Mouse (Mus musculus) kidney, embryonic 15.5 days (tissue): ENCODE data around the gene 1190002N15Rik. TPM values are rescaled to one million over a fixed set of nuclear protein-coding genes. Genes with fewer than 3 reads are reported as not detected.

ENCODE experiments used
- ATAC-seq: fragments of 200-750 bp; cut with Nextera tagmentation; replicated peaks from 2 replicates; pipeline ENCODE4 v1.8.0; 2017; ENCODE audit warnings: moderate TSS enrichment; ENCODE audit not compliant: low FRiP score
- H3K27ac ChIP-seq: fragments of 300-500 bp; sonication (generic); 2 replicates; pipeline ENCODE4 v1.5.1; 2015; ENCODE audit warnings: mild to moderate bottlenecking, inconsistent platforms
- H3K27me3 ChIP-seq: fragments of 300-500 bp; sonication (generic); 2 replicates; pipeline ENCODE4 v1.6.1; 2015; ENCODE audit warnings: inconsistent platforms
- H3K36me3 ChIP-seq: fragments of 300-500 bp; sonication (generic); 2 replicates; pipeline ENCODE4 v1.6.1; 2015; ENCODE audit warnings: inconsistent platforms
- H3K4me1 ChIP-seq: fragments of 300-500 bp; sonication (generic); 2 replicates; pipeline ENCODE4 v1.6.1; 2015; ENCODE audit warnings: inconsistent platforms
- H3K4me2 ChIP-seq: fragments of 300-500 bp; sonication (generic); 2 replicates; pipeline ENCODE4 v1.6.1; 2015; ENCODE audit warnings: moderate library complexity, mild to moderate bottlenecking, inconsistent platforms
- H3K4me3 ChIP-seq: fragments of 300-500 bp; sonication (generic); replicated peaks from 2 replicates; pipeline ENCODE4 v1.5.1; 2015; ENCODE audit warnings: mild to moderate bottlenecking, inconsistent platforms
- H3K9ac ChIP-seq: fragments of 300-500 bp; sonication (generic); 2 replicates; pipeline ENCODE4 v1.6.1; 2015; ENCODE audit warnings: mild to moderate bottlenecking, inconsistent platforms
- H3K9me3 ChIP-seq: fragments of 300-500 bp; sonication (generic); replicated peaks from 2 replicates; pipeline ENCODE4 v1.6.1; 2016; ENCODE audit warnings: inconsistent platforms
- WGBS: fragments of 180-500 bp; shearing (Covaris S2); methylation state at CpG from one replicate; pipeline ENCODE4 v1.1.7; 2015; ENCODE audit warnings: mixed read lengths; 5-methylcytosine and 5-hydroxymethylcytosine counted together
- polyA plus RNA-seq: library from polyadenylated mRNA; unstranded; fragments of >200 nt; fragmentation: Nextera tagmentation; extraction: Ambion mirVana; gene quantifications from 2 replicates; pipeline ENCODE4 v1.2.1, GENCODE M21; 2015

1190002N15Rik gene
- 8.6 and 12.0 TPM in 2 replicates for polyA plus RNA-seq

DNA sequence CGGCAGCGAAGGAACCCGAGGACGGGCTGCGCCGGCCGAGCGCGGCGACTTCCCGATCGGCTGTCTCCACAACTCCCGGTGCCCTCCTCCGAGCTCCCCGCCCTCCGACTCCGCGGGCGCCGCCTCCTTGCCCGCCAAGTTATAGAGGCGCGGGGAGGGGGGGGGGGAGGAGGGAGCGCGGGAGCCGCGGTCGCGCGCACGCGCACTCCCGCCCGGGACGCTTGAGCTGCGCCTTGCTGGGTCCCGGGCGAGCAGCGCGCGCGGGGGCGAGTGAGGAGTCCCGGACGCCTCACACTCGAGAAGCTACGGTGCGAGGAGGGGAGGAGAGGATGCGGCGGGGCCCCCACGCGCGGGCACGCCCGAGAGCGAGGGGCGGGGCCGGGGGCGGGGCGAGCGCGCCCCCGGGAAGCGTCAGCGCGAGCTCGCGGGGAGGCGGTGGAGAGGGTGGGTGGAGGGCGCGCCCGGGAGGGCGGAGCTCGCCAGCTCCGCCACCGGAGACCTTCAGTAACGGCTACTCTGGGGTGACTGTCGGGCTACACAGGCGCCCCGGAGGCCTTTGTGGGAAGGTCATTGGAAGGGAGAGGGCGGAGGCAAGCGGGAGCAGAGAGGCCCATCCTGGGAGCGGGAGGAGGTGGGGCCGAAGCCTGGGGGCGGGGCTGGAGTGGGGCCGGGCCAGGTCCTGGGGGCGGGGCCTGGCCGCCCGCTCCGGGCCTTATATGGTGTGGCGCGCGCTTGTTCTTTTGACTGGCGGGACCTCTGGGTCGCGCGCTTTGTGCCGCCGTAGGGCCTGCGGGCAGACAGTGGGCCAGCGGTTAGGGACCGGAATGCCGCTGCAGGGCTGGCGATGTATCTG is at the start of gene 1190002N15Rik:
Gene 1190002N15Rik (minus strand): TSS at position 112 of the 853 bp plus-strand sequence.
- H3K36me3 ChIP-seq = no peaks in the 10 kb centered on the region
- peaks cover 26% of the 10 kb centered on the region for H3K4me1 ChIP-seq
- ATAC-seq = peak; percentile 92
- WGBS = 1% methylated on average over 78 of the region's 104 CpGs
- no peaks in the 10 kb centered on the region for H3K27me3 ChIP-seq
- H3K27ac ChIP-seq = peak within 1 kb of the TSS; percentile 95
- H3K9me3 ChIP-seq = no peaks in the 10 kb centered on the region
- H3K9ac ChIP-seq = peak within 1 kb of the TSS; percentile 80
- peak within 1 kb of the TSS; percentile 79 for H3K4me2 ChIP-seq
- H3K4me3 ChIP-seq = peak within 1 kb of the TSS; percentile 59

GRCm38 (mm10) chr9:94582309-94582708 is 44.4 kb upstream of the 1190002N15Rik start:
- 81% methylated on average over 8 of the region's 8 CpGs for WGBS
- no peak for ATAC-seq
- H3K9me3 ChIP-seq = no peaks in the 10 kb centered on the region
- no peak overlapping the region for H3K9ac ChIP-seq
- no peak overlapping the region for H3K4me3 ChIP-seq
- H3K4me1 ChIP-seq = no peaks in the 10 kb centered on the region
- no peaks in the 10 kb centered on the region for H3K36me3 ChIP-seq
- no peaks in the 10 kb centered on the region for H3K27me3 ChIP-seq
- no peak overlapping the region for H3K4me2 ChIP-seq
- no peak overlapping the region for H3K27ac ChIP-seq

DNA sequence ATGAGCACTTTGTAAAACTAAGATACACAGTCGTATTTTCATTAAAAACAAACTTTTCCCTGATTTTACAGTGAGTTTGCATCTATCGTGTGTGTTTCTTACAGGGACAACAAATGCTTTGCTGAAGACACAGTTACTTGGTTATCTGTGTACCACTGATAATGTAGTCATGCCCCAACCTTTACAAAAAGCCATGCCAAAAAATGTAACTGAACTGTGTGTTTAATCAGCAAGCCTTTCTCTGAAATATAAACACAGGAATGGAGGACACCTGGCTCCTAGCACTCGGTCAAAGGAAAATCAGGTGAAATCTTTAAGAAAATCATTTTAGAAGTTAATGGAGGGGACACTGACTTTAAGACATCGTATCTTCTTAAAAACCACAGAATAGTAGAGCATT is 43.8 kb upstream of the 1190002N15Rik start:
- H3K4me3 ChIP-seq = no peak overlapping the region
- H3K27ac ChIP-seq = no peak overlapping the region
- H3K9me3 ChIP-seq = no peaks in the 10 kb centered on the region
- no peaks in the 10 kb centered on the region for H3K27me3 ChIP-seq
- no peaks in the 10 kb centered on the region for H3K4me1 ChIP-seq
- no peaks in the 10 kb centered on the region for H3K36me3 ChIP-seq
- ATAC-seq = no peak
- no peak overlapping the region for H3K4me2 ChIP-seq
- no peak overlapping the region for H3K9ac ChIP-seq
- 91% methylated on average over 4 of the region's 4 CpGs for WGBS

- no peak overlapping the region for H3K4me2 ChIP-seq
- no peaks in the 10 kb centered on the region for H3K9me3 ChIP-seq
- no peaks in the 10 kb centered on the region for H3K36me3 ChIP-seq
- H3K4me3 ChIP-seq = no peak overlapping the region
- no peak overlapping the region for H3K9ac ChIP-seq
- no peak overlapping the region for H3K27ac ChIP-seq
- no peaks in the 10 kb centered on the region for H3K4me1 ChIP-seq
- WGBS = 78% methylated on average over 3 of the region's 3 CpGs
- no peak for ATAC-seq
- H3K27me3 ChIP-seq = no peaks in the 10 kb centered on the region
Measured at GRCm38 (mm10) chr9:94580071-94580737, 42.3 kb upstream of the 1190002N15Rik start.

- Histone ChIP-seq H3K9ac (no peak overlapping the region), H3K36me3 (no peaks in the 10 kb centered on the region), H3K27ac (no peak overlapping the region), H3K4me3 (no peak overlapping the region), H3K27me3 (no peaks in the 10 kb centered on the region), H3K4me2 (no peak overlapping the region), H3K4me1 (no peaks in the 10 kb centered on the region), H3K9me3 (0 out of 2 replicates have a peak, but pooled peaks cover 3% of the 10 kb centered on the region)
- no peak for ATAC-seq
- 68% methylated on average over 1 of the region's 1 CpGs for WGBS
Measured at GRCm38 (mm10) chr9:94571802-94572201, 33.9 kb upstream of the 1190002N15Rik start.

GRCm38 (mm10) chr9:94568386-94568785 is 30.5 kb upstream of the 1190002N15Rik start:
- no peak overlapping the region for H3K4me2 ChIP-seq
- ATAC-seq = no peak
- no peak overlapping the region for H3K9ac ChIP-seq
- no peak overlapping the region for H3K27ac ChIP-seq
- H3K27me3 ChIP-seq = no peaks in the 10 kb centered on the region
- no peaks in the 10 kb centered on the region for H3K36me3 ChIP-seq
- no peaks in the 10 kb centered on the region for H3K4me1 ChIP-seq
- H3K9me3 ChIP-seq = no peaks in the 10 kb centered on the region
- no peak overlapping the region for H3K4me3 ChIP-seq
- 74% methylated on average over 3 of the region's 3 CpGs for WGBS

DNA sequence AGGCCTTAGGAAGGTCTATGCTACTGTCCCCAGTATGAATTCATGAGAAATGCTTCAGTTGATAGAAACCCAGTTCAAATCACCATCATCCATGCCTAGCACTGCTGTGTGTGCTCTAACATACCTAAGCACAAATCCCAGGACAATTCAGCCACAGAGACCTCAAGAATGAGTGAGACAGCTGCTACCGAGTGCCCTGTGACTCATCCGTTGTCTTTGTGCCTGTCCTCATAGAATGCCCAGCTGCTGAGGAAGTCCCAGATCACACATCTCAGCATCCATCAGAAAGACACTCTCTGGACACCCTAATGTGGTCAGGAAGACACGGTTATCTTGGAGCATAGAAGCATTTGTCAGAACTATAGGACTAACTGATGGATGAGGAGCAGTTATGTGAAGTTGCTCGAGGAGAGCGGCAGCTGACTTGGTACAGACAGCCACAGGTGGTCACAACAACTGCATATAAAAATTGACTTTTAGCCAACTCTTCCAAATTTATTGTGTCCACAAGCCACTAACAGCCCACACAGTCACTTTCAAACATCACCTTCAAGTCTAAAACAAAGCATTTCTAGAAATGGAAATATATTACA is 29.9 kb upstream of the 1190002N15Rik start:
- Histone ChIP-seq H3K9ac (no peak overlapping the region), H3K27ac (no peak overlapping the region), H3K9me3 (no peaks in the 10 kb centered on the region), H3K27me3 (no peaks in the 10 kb centered on the region), H3K4me3 (no peak overlapping the region), H3K4me1 (no peaks in the 10 kb centered on the region), H3K36me3 (no peaks in the 10 kb centered on the region), H3K4me2 (no peak overlapping the region)
- 85% methylated on average over 5 of the region's 5 CpGs for WGBS
- no peak for ATAC-seq

DNA sequence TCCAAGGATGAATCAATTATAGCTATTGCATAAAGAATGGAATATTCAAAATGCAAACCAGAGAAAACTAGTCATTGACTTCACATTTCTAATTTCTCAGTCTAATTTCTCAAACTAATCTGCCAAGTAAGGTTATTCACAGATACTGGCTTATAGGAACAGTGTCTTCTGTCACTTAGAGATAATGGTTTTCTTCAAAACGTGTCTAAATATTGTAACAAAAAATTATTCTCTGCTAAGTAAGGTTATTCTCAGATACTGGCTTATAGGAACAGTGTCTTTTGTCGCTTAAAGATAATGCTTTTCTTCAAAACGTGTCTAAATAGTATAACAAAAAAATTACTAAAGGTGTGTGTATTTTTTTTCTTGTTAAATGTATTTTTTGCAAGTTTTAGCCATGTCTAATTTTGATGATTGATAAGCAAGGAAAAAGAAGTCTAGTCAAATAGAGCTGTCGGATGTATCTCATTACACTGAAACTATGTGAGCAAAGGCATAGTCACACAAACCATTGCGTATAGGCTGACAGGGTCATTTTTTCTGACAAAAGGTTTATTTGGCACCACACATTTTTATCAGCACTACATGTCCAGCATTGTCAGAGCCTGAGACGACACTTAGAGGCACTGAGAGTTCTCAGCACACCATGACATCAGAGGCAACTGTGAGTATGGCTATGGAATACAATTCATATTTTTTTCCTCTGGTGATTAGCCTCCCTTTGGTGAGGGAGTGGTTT is 19.1 kb upstream of the 1190002N15Rik start:
- Histone ChIP-seq H3K36me3 (no peaks in the 10 kb centered on the region), H3K4me2 (no peak overlapping the region), H3K4me3 (no peak overlapping the region), H3K9ac (no peak overlapping the region), H3K9me3 (no peaks in the 10 kb centered on the region), H3K27me3 (no peaks in the 10 kb centered on the region), H3K4me1 (no peaks in the 10 kb centered on the region), H3K27ac (no peak overlapping the region)
- ATAC-seq = no peak
- WGBS = 80% methylated on average over 6 of the region's 6 CpGs

- H3K4me2 ChIP-seq = no peak overlapping the region
- H3K36me3 ChIP-seq = no peaks in the 10 kb centered on the region
- H3K27ac ChIP-seq = no peak overlapping the region
- no peak overlapping the region for H3K9ac ChIP-seq
- ATAC-seq = no peak; the same call in 1 of the 2 replicates
- H3K27me3 ChIP-seq = no peaks in the 10 kb centered on the region
- no peak overlapping the region for H3K4me3 ChIP-seq
- H3K4me1 ChIP-seq = no peaks in the 10 kb centered on the region
- H3K9me3 ChIP-seq = no peaks in the 10 kb centered on the region
Measured at GRCm38 (mm10) chr9:94556249-94556648, 18.4 kb upstream of the 1190002N15Rik start.

- Histone ChIP-seq H3K9me3 (no peaks in the 10 kb centered on the region), H3K9ac (no peak overlapping the region), H3K27ac (no peak overlapping the region), H3K27me3 (no peaks in the 10 kb centered on the region), H3K36me3 (no peaks in the 10 kb centered on the region), H3K4me1 (no peaks in the 10 kb centered on the region), H3K4me2 (no peak overlapping the region), H3K4me3 (no peak overlapping the region)
- no peak for ATAC-seq
- 89% methylated on average over 2 of the region's 2 CpGs for WGBS
Measured at GRCm38 (mm10) chr9:94550493-94551095, 12.7 kb upstream of the 1190002N15Rik start.

- 91% methylated on average over 4 of the region's 4 CpGs for WGBS
- no peaks in the 10 kb centered on the region for H3K27me3 ChIP-seq
- H3K4me1 ChIP-seq = 0 out of 2 replicates have a peak, but pooled peaks cover 8% of the 10 kb centered on the region
- H3K9me3 ChIP-seq = no peaks in the 10 kb centered on the region
- H3K9ac ChIP-seq = no peak overlapping the region
- no peak overlapping the region for H3K4me3 ChIP-seq
- H3K27ac ChIP-seq = no peak overlapping the region
- ATAC-seq = no peak
- H3K36me3 ChIP-seq = no peaks in the 10 kb centered on the region
- H3K4me2 ChIP-seq = no peak overlapping the region
Measured at GRCm38 (mm10) chr9:94543881-94544280, 6.0 kb upstream of the 1190002N15Rik start.
